Mouse (Mus musculus): ENCODE measurements at regions not wholly inside any gene's neighbourhood (a gene's known extent, or its start where the extent isn't known, plus 50 kb on each side); places are given as distances from the start of the nearest gene placed in this dataset.
"Not testable (repeated sequence)": the region's sequence is repeated elsewhere in the genome, so short reads cannot be mapped to it uniquely, and the experiment has no call there.

GRCm38 (mm10) chr10:96685991-96686601 is 69.3 kb downstream of the Btg1 start:
- CTCF ChIA-PET: interaction anchor here (0.7 kb wide), 2 partner anchors 48 to 538 kb away, joined by 4 to 10 read pairs; no protein-coding TSS in a partner anchor

- CTCF ChIA-PET: interaction anchor here (0.7 kb wide), 1 partner anchor 539 kb away, joined by 10 read pairs; no protein-coding TSS in a partner anchor
These were observed 70.0 kb downstream of the Btg1 start for GRCm38 (mm10) chr10:96686659-96687440.

- CTCF ChIA-PET: no interaction called here
These were observed 70.6 kb downstream of the Btg1 start for GRCm38 (mm10) chr10:96687441-96687772.

GRCm38 (mm10) chr10:96689976-96690867 is 73.4 kb downstream of the Btg1 start:
- CTCF ChIA-PET: interaction anchor here (0.7 kb wide), 1 partner anchor 32 kb away, joined by 3 read pairs; no protein-coding TSS in a partner anchor

GRCm38 (mm10) chr10:96690868-96691302 is 74.1 kb downstream of the Btg1 start:
- CTCF ChIA-PET: no interaction called here

- CTCF ChIA-PET: no interaction called here
These were observed 74.6 kb downstream of the Btg1 start for GRCm38 (mm10) chr10:96691319-96691870.

- CTCF ChIA-PET: no interaction called here
These were observed 76.0 kb downstream of the Btg1 start for GRCm38 (mm10) chr10:96692821-96693220.

- CTCF ChIA-PET: no interaction called here
These were observed 77.0 kb downstream of the Btg1 start for GRCm38 (mm10) chr10:96693766-96694165.

GRCm38 (mm10) chr10:96696571-96696970 is 79.8 kb downstream of the Btg1 start:
- CTCF ChIA-PET: no interaction called here

GRCm38 (mm10) chr10:96697781-96698180 is 81.0 kb downstream of the Btg1 start:
- CTCF ChIA-PET: no interaction called here

- CTCF ChIA-PET: interaction anchor here (0.5 to 0.7 kb wide), 3 partner anchors 82 to 493 kb away, joined by 3 to 13 read pairs (median 3); no protein-coding TSS in a partner anchor
These were observed 89.8 kb downstream of the Btg1 start for GRCm38 (mm10) chr10:96706656-96707055.

- CTCF ChIA-PET: no interaction called here
These were observed 91.7 kb downstream of the Btg1 start for GRCm38 (mm10) chr10:96708471-96708870.

GRCm38 (mm10) chr10:96709698-96710356 is 93.0 kb downstream of the Btg1 start:
- CTCF ChIA-PET: interaction anchor here (0.6 kb wide), 1 partner anchor 1002 kb away, joined by 6 read pairs; no protein-coding TSS in a partner anchor

GRCm38 (mm10) chr10:96711993-96712392 is 95.2 kb downstream of the Btg1 start:
- CTCF ChIA-PET: no interaction called here

GRCm38 (mm10) chr10:96714702-96715101 is 97.9 kb downstream of the Btg1 start:
- CTCF ChIA-PET: no interaction called here

- CTCF ChIA-PET: interaction anchor here (0.6 kb wide), 1 partner anchor 29 kb away, joined by 3 read pairs; no protein-coding TSS in a partner anchor
These were observed 100.5 kb downstream of the Btg1 start for GRCm38 (mm10) chr10:96717281-96717680.

GRCm38 (mm10) chr10:96718706-96719105 is 101.9 kb downstream of the Btg1 start:
- CTCF ChIA-PET: not testable (repeated sequence)

GRCm38 (mm10) chr10:96720281-96720711 is 103.5 kb downstream of the Btg1 start:
- CTCF ChIA-PET: no interaction called here

GRCm38 (mm10) chr10:96720956-96721688 is 104.3 kb downstream of the Btg1 start:
- CTCF ChIA-PET: interaction anchor here (0.7 to 0.8 kb wide), 2 partner anchors 15 to 17 kb away, joined by 3 read pairs; no protein-coding TSS in a partner anchor

GRCm38 (mm10) chr10:96722491-96722890 is 105.7 kb downstream of the Btg1 start:
- CTCF ChIA-PET: no interaction called here
